Mouse (Mus musculus): ENCODE data around the gene Rpl19. TPM values are rescaled to one million over a fixed set of nuclear protein-coding genes. Genes with fewer than 3 reads are reported as not detected.

Rpl19 gene
- polyA plus RNA-seq, 1 experiment from 2014 or later = 655 TPM

- peaks cover 8% of the 10 kb centered on the region for H3K4me1 ChIP-seq
- no peaks in the 10 kb centered on the region for H3K36me3 ChIP-seq
- peaks cover 6% of the 10 kb centered on the region; the same call in 1 of the 2 replicates for H3K27me3 ChIP-seq (replicated peaks)
- WGBS = 71% methylated on average over 5 of the region's 5 CpGs
- no peak overlapping the region for H3K4me3 ChIP-seq (replicated peaks)
- no peak overlapping the region for H3K9ac ChIP-seq (replicated peaks)
- ATAC-seq (ENCODE audit: low FRiP score) = no peak
- H3K4me2 ChIP-seq = no peak overlapping the region
- no peak overlapping the region for H3K27ac ChIP-seq (replicated peaks)
- no peaks in the 10 kb centered on the region for H3K9me3 ChIP-seq (replicated peaks)
Observed at GRCm38 (mm10) chr11:98060104-98060692, 33.7 kb downstream of the Rpl19 start.

- no peak overlapping the region for H3K4me2 ChIP-seq
- H3K36me3 ChIP-seq = no peaks in the 10 kb centered on the region
- no peak overlapping the region for H3K27ac ChIP-seq (replicated peaks)
- H3K9ac ChIP-seq (replicated peaks) = no peak overlapping the region
- no peak for ATAC-seq (ENCODE audit: low FRiP score)
- 73% methylated on average over 3 of the region's 3 CpGs for WGBS
- H3K9me3 ChIP-seq (replicated peaks) = no peaks in the 10 kb centered on the region
- H3K27me3 ChIP-seq (replicated peaks) = no peaks in the 10 kb centered on the region
- H3K4me1 ChIP-seq = peaks cover 8% of the 10 kb centered on the region
- H3K4me3 ChIP-seq (replicated peaks) = no peak overlapping the region
Observed at GRCm38 (mm10) chr11:98061441-98061840, 34.9 kb downstream of the Rpl19 start.

DNA sequence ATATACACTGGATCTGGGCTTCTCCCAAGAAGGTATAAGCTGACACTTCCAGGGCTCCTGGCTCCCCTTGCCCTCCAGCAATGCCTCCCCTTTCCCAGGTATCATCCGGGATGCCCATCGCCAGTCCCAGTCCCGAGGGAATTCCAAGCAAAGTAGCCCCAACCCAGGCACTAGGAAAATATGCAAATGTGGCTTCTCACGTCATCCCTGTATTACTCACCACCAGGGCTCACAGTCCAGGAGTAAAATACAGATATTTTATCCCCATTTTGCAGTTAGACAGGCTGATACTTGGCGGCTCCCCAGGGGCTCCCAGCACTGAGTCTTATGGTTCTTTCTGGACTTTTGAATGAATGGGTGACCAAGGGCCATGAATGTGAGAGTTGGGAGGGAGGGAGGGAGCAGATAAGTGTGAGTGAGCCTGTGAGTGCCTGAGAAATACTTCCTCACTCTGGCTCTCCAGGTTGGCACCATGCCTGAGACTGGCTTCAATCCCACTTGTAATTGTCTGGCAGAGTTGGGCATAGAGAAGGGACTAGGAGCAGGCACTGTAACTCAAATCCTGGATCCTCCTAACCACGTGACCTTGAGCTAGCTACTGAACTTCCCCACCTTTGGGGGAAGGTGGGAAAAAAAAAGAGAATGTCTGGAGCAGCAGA lies 35.5 kb downstream of the Rpl19 start:
- Histone ChIP-seq H3K36me3 (no peaks in the 10 kb centered on the region), H3K27ac (replicated peaks) (no peak overlapping the region), H3K9me3 (replicated peaks) (no peaks in the 10 kb centered on the region), H3K4me1 (peaks cover 8% of the 10 kb centered on the region), H3K27me3 (replicated peaks) (no peaks in the 10 kb centered on the region), H3K4me3 (replicated peaks) (no peak overlapping the region), H3K4me2 (no peak overlapping the region), H3K9ac (replicated peaks) (no peak overlapping the region)
- no peak for ATAC-seq (ENCODE audit: low FRiP score)
- WGBS = 57% methylated on average over 6 of the region's 6 CpGs

DNA sequence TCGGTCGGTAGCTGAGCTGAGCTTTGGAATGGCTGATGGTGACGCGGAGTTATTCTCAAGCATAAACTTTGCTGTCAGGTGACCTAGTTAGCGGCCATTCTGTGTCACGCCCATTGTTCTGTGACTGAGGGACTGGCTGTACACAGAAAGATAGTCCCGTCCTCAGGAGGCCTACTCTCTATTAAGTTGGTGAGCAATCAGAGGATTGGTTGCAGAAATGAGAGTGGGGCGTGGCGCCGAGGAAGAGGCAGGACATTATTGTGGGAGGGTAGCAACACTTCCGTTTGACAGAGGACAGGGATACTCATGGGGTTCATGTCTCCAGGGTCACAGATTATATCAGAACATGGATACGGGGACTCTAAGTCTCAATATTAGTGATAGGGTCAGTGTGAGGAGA lies 39.7 kb downstream of the Rpl19 start:
- ATAC-seq (ENCODE audit: low FRiP score) = no peak
- H3K9ac ChIP-seq (replicated peaks) = no peak overlapping the region
- H3K27ac ChIP-seq (replicated peaks) = no peak overlapping the region
- WGBS = 93% methylated on average over 12 of the region's 12 CpGs
- no peak overlapping the region for H3K4me2 ChIP-seq
- no peaks in the 10 kb centered on the region for H3K27me3 ChIP-seq (replicated peaks)
- no peak overlapping the region for H3K4me3 ChIP-seq (replicated peaks)
- H3K9me3 ChIP-seq (replicated peaks) = 0 out of 2 replicates have a peak, but pooled peaks cover 2% of the 10 kb centered on the region
- H3K4me1 ChIP-seq = no peaks in the 10 kb centered on the region
- H3K36me3 ChIP-seq = no peaks in the 10 kb centered on the region

GRCm38 (mm10) chr11:98067255-98067654 lies 40.7 kb downstream of the Rpl19 start:
- 95% methylated on average over 21 of the region's 21 CpGs for WGBS

GRCm38 (mm10) chr11:98073442-98073841 lies 46.9 kb downstream of the Rpl19 start:
- H3K27ac ChIP-seq (replicated peaks) = no peak overlapping the region
- ATAC-seq (ENCODE audit: low FRiP score) = no peak
- no peaks in the 10 kb centered on the region for H3K27me3 ChIP-seq (replicated peaks)
- 95% methylated on average over 4 of the region's 4 CpGs for WGBS
- H3K9me3 ChIP-seq (replicated peaks) = no peaks in the 10 kb centered on the region
- no peak overlapping the region for H3K4me3 ChIP-seq (replicated peaks)
- no peak overlapping the region for H3K9ac ChIP-seq (replicated peaks)
- H3K4me1 ChIP-seq = peaks cover 3% of the 10 kb centered on the region; the same call in 1 of the 2 replicates
- no peaks in the 10 kb centered on the region for H3K36me3 ChIP-seq
- no peak overlapping the region for H3K4me2 ChIP-seq

More at GRCm38 (mm10) chr11:98067255-98067654, 40.7 kb downstream of the Rpl19 start:
- Histone ChIP-seq H3K4me2 (no peak overlapping the region), H3K9ac (replicated peaks) (no peak overlapping the region), H3K27ac (replicated peaks) (no peak overlapping the region), H3K4me3 (replicated peaks) (no peak overlapping the region), H3K4me1 (no peaks in the 10 kb centered on the region), H3K9me3 (replicated peaks) (0 out of 2 replicates have a peak, but pooled peaks cover 2% of the 10 kb centered on the region), H3K36me3 (no peaks in the 10 kb centered on the region), H3K27me3 (replicated peaks) (no peaks in the 10 kb centered on the region)
- ATAC-seq (ENCODE audit: low FRiP score) = no peak

- H3K4me1 ChIP-seq = peaks cover 3% of the 10 kb centered on the region; the same call in 1 of the 2 replicates
- ATAC-seq (ENCODE audit: low FRiP score) = peak; percentile 41; the same call in 1 of the 2 replicates
- peak overlapping the region; percentile 28 for H3K9ac ChIP-seq (replicated peaks)
- H3K4me3 ChIP-seq (replicated peaks) = no peak overlapping the region
- peak overlapping the region; percentile 36 for H3K4me2 ChIP-seq
- no peaks in the 10 kb centered on the region for H3K9me3 ChIP-seq (replicated peaks)
- H3K27me3 ChIP-seq (replicated peaks) = no peaks in the 10 kb centered on the region
- 18% methylated on average over 13 of the region's 13 CpGs for WGBS
- H3K27ac ChIP-seq (replicated peaks) = no peak overlapping the region
- H3K36me3 ChIP-seq = no peaks in the 10 kb centered on the region
Observed at GRCm38 (mm10) chr11:98075195-98075808, 48.8 kb downstream of the Rpl19 start.

GRCm38 (mm10) chr11:98077086-98077485 lies 50.6 kb downstream of the Rpl19 start:
- no peak overlapping the region for H3K27ac ChIP-seq (replicated peaks)
- H3K27me3 ChIP-seq (replicated peaks) = no peaks in the 10 kb centered on the region
- no peaks in the 10 kb centered on the region for H3K9me3 ChIP-seq (replicated peaks)
- H3K4me2 ChIP-seq = no peak overlapping the region
- H3K4me3 ChIP-seq (replicated peaks) = no peak overlapping the region
- no peaks in the 10 kb centered on the region for H3K36me3 ChIP-seq
- ATAC-seq (ENCODE audit: low FRiP score) = no peak
- WGBS = 83% methylated on average over 8 of the region's 8 CpGs
- H3K4me1 ChIP-seq = peaks cover 3% of the 10 kb centered on the region; the same call in 1 of the 2 replicates
- no peak overlapping the region for H3K9ac ChIP-seq (replicated peaks)

Small RNA genes lying within 50 kb of the gene (microRNA-seq; reads per million reads assigned to microRNA genes)
- gene Gm27597 = not detected

Other genes with a start within 250 kb of the Rpl19 start
- 314 and 372 TPM in 2 replicates for gene Rpl23, start 244.3 kb upstream of the Rpl19 start, polyA plus RNA-seq (2015; fragmentation: Nextera tagmentation; extraction: Ambion mirVana)
- gene Lasp1, start 227.7 kb upstream of the Rpl19 start, polyA plus RNA-seq (2015; fragmentation: Nextera tagmentation; extraction: Ambion mirVana) = 136 and 143 TPM in 2 replicates
- 41.8 and 47.2 TPM in 2 replicates for gene B230217C12Rik, start 185.9 kb upstream of the Rpl19 start, polyA plus RNA-seq (2015; fragmentation: Nextera tagmentation; extraction: Ambion mirVana)
- 0.49 and 0.69 TPM in 2 replicates for gene Fbxo47, start 142.6 kb upstream of the Rpl19 start, polyA plus RNA-seq (2015; fragmentation: Nextera tagmentation; extraction: Ambion mirVana)
- 1.1 and 1.8 TPM in 2 replicates for gene Plxdc1, start 40.3 kb upstream of the Rpl19 start, polyA plus RNA-seq (2015; fragmentation: Nextera tagmentation; extraction: Ambion mirVana)
- 11.8 and 14.0 TPM in 2 replicates for gene Arl5c, start 30.5 kb upstream of the Rpl19 start, polyA plus RNA-seq (2015; fragmentation: Nextera tagmentation; extraction: Ambion mirVana)
- 50.9 and 63.0 TPM in 2 replicates for gene Cacnb1, start 3.7 kb upstream of the Rpl19 start, polyA plus RNA-seq (2015; fragmentation: Nextera tagmentation; extraction: Ambion mirVana)
- 15.8 and 18.2 TPM in 2 replicates for gene Stac2, start 26.8 kb downstream of the Rpl19 start, polyA plus RNA-seq (2015; fragmentation: Nextera tagmentation; extraction: Ambion mirVana)
- 21.1 and 23.0 TPM in 2 replicates for gene Fbxl20, start 123.7 kb downstream of the Rpl19 start, polyA plus RNA-seq (2015; fragmentation: Nextera tagmentation; extraction: Ambion mirVana)
- 51.3 and 54.1 TPM in 2 replicates for gene Med1, start 166.6 kb downstream of the Rpl19 start, polyA plus RNA-seq (2015; fragmentation: Nextera tagmentation; extraction: Ambion mirVana)
- gene Cdk12, start 176.3 kb downstream of the Rpl19 start, polyA plus RNA-seq (2015; fragmentation: Nextera tagmentation; extraction: Ambion mirVana) = 7.1 and 7.2 TPM in 2 replicates

Measured in neural tube, embryonic 15.5 days (tissue).